Mouse (Mus musculus) fat pad, adult 2 months (tissue): ENCODE measurements around the gene Phb2.

Experiments
- DNase-seq: peaks from one replicate; pipeline ENCODE4 v3.0.0-alpha.2; 2011; ENCODE audit warnings: low read depth, low spot score; ENCODE audit errors: extremely low read depth

Phb2 gene

DNA sequence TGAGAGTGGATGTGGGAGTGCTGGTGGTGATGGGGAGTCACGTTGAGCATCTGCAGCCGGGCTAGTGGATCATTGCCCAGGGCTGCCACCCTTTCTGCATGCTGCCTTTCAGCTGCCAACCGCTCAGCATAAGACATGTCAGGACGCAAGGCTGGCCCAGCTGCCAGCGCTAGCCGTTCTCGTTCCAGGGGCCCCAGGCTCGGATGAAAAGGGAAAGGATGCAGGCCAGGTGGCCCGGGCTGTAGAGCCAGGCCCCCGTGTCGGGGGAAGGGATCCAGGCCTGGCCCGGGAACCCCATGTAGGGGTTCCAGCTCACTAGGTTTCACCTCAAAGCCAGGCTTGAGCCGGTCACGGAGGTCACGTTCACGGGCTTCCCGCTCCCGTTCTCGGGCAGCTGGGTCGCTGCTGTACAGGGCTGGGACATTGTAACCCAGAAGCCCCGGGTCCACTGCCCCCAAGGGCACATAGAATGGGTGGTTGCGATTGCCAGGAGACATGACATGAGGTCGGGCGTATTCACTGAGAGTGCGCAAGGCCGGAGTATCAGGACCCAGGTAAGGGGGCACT, 32.7 kb downstream of the Phb2 start:
- no peak for DNase-seq

GRCm38 (mm10) chr6:124745490-124746295, 33.6 kb downstream of the Phb2 start:
- no peak for DNase-seq

- DNase-seq = no peak
These were observed 34.1 kb downstream of the Phb2 start for GRCm38 (mm10) chr6:124746296-124746605.

- DNase-seq = no peak
These were observed 34.8 kb downstream of the Phb2 start for GRCm38 (mm10) chr6:124746654-124747632.

GRCm38 (mm10) chr6:124750405-124750804, 38.3 kb downstream of the Phb2 start:
- no peak for DNase-seq

GRCm38 (mm10) chr6:124753861-124754260, 41.7 kb downstream of the Phb2 start:
- DNase-seq = no peak

- DNase-seq = no peak
These were observed 43.2 kb downstream of the Phb2 start for GRCm38 (mm10) chr6:124755306-124755705.

GRCm38 (mm10) chr6:124755831-124756595, 43.9 kb downstream of the Phb2 start, which contains the start of the genes Gm45234 and Atn1:
TSS of gene Gm45234 (minus strand) at chr6:124756021.
TSS of gene Atn1 (minus strand) at chr6:124756524.
- DNase-seq = no peak

DNA sequence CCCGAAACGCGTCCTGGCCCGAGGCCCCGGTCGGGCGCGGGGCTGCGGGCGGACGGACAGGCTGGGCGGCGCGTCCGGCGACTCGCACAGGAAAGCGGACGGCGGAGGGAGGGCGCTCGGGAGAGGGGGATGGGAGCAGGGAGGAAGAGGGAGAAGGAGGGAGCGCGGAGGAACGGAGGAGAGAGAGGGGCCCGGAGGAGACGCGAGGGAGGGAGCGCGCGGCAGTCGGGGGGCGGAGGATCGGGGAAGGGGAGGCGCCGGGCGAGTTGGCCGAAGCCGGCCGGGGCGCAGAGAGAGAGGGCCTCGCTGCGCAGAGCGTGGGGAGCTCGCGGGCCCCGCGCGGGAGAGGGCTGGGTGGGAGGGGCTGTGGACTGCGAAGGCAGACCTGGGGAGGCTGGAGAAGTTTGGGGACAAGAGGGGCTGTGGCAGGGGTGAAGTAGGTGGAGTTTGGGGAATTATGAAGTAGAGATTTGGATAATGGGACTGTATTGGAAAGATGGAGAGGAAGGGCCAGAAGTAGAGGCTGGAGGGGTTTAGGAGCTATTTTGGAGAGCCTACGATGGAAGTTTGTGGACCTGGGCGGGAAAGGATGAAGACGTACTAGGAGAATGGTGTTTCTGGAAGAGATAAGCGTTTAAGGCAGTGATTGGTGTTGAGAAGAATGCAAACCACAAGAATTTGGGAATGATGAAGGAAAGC, 44.7 kb downstream of the Phb2 start:
- DNase-seq = no peak

GRCm38 (mm10) chr6:124757351-124757880, 45.3 kb downstream of the Phb2 start:
- DNase-seq = no peak

GRCm38 (mm10) chr6:124757909-124758848, 46.0 kb downstream of the Phb2 start:
- DNase-seq = no peak

- DNase-seq = no peak
These were observed 46.7 kb downstream of the Phb2 start for GRCm38 (mm10) chr6:124758849-124759232.

DNA sequence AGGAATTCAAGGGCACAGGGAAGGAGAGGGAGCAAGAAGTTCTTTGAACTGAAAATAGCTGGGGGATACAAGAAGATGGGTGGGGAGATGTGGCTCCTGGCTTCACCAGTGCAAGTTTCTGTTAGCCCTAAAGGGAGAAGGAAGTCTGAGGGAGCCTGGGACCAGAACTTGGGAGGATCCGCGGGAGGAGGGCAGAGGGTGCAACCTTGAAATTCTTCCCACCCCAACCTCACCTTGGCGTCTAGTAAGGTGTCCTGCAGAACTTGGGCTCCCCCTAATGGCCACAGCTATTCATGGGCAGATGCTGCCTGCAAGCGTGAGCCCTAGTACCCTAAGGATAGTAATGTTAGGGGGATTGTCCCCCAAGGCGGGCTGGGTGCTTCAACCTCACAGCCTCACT, 47.1 kb downstream of the Phb2 start:
- DNase-seq = no peak

- no peak for DNase-seq
These were observed 53.8 kb downstream of the Phb2 start for GRCm38 (mm10) chr6:124765951-124766350.
